Mouse (Mus musculus): Measurements from ENCODE around the gene Elmo1.

- no peak for TF ChIP-seq POLR2A (IDR thresholded peaks at IDR 0.05; ENCODE audit: insufficient read length, low read depth)
- no peak for TF ChIP-seq USF1 (IDR thresholded peaks at IDR 0.05; ENCODE audit: low read depth)
- no peak for TF ChIP-seq MYOG (IDR thresholded peaks at IDR 0.05; ENCODE audit: control insufficient read depth in 1 of 3, insufficient read depth in 1 of 3, insufficient read length in 2 of 3, low read depth in 2 of 3)
- no peak for TF ChIP-seq TCF3 (IDR thresholded peaks at IDR 0.05; ENCODE audit: insufficient read length, low read depth)
- TF ChIP-seq REST (IDR thresholded peaks at IDR 0.05; ENCODE audit: insufficient read depth, insufficient read length), result no peak
- no peak for TF ChIP-seq E2F4 (IDR thresholded peaks at IDR 0.05; ENCODE audit: insufficient read depth)
- no peak for TF ChIP-seq CEBPB (IDR thresholded peaks at IDR 0.05; ENCODE audit: insufficient read depth, poor library complexity, severe bottlenecking)
These were observed 18.4 kb upstream of the Elmo1 start for GRCm38 (mm10) chr13:20072043-20072442.
